Mouse (Mus musculus) telencephalon, adult 2 months (tissue): ENCODE measurements around the gene Ypel2.

Source experiments
- DNase-seq: peaks from one replicate; pipeline ENCODE4 v3.0.0-alpha.2; 2011; ENCODE audit warnings: low read depth, low spot score

Ypel2 gene

DNA sequence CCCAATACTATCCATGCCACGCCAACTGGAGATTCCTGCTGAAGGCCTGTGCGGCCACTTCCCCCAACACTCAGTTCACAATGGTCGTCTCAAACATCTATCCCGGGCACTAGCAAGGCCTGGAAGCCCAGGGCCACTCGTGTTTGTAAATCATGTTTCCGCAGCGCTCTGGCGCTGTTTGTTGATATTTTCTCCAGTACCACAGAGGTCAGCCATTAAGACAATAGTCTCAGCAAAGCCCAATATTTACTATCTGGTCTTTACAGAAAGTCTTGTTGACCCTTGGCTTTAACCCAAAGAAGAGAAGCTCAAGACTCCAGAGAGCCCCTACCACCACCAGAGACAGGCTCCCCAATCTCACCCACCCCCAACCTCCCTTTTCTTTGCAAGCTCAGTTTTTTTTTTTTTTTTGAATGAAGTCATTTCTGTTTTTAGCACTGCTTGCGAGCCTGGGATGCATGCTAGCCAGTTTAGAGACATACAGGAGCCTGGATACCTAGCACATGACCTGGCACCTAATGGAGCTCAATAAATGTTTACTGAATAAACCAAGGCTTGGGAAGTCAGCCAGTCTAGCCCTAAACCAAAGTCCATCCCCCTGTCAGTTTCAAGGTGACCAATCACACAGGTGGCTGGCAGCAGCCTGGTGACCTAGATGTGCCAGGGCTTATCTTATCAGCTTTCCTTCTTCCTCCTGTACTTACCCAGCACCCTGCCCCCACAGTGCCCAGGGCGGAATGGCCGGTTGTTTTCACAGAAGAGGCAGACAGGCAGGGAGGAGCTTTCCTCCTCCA, 31.8 kb downstream of the Ypel2 start:
- no peak for DNase-seq

DNA sequence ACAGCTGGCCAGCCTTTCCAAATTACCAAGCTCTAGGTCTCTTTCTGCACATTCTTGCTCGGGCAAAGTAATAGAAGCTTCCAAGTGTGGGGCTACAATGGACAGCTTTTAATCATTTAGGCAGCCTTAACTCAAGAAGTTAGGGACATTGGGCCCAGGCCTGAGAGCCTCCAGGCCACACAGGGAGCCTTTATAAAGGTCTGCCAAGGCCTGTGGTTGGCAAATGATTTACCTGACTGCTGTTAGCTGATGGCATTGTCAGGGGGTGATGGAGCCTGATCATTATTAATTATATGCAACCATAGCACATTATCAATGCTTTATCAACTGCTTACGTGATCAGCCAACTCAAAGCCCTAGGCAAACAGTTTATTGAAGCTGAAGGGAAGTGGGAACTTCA, 33.2 kb downstream of the Ypel2 start:
- no peak for DNase-seq

- DNase-seq: no peak
Observed at GRCm38 (mm10) chr11:86958721-86959675, 34.5 kb downstream of the Ypel2 start.

DNA sequence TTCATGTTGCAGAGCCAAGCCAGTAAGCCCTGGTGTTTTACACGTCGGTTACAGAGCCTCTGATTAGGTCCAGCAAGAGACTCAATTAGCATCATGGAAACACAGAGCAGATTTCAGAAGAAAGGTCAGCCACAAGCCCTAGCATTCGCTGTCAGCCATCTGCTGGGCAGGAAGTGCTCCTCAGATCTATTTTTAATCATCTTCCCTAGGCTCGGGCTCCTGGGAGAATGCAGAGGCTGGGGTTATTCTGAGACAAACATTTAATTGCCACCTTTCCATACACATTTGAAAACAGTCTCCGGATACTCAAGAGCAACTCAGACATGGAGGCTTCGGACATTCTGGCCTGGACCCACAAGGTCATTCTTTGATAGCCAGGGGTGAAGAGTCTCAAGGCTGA, 35.3 kb downstream of the Ypel2 start:
- DNase-seq: no peak

- DNase-seq: no peak
Observed at GRCm38 (mm10) chr11:86956363-86956762, 37.1 kb downstream of the Ypel2 start.

GRCm38 (mm10) chr11:86954616-86955270, 38.8 kb downstream of the Ypel2 start:
- DNase-seq: no peak

- DNase-seq: no peak
Observed at GRCm38 (mm10) chr11:86953096-86953495, 40.4 kb downstream of the Ypel2 start.

GRCm38 (mm10) chr11:86952659-86953058, 40.8 kb downstream of the Ypel2 start:
- DNase-seq: no peak

GRCm38 (mm10) chr11:86951672-86952071, 41.8 kb downstream of the Ypel2 start:
- DNase-seq: no peak

DNA sequence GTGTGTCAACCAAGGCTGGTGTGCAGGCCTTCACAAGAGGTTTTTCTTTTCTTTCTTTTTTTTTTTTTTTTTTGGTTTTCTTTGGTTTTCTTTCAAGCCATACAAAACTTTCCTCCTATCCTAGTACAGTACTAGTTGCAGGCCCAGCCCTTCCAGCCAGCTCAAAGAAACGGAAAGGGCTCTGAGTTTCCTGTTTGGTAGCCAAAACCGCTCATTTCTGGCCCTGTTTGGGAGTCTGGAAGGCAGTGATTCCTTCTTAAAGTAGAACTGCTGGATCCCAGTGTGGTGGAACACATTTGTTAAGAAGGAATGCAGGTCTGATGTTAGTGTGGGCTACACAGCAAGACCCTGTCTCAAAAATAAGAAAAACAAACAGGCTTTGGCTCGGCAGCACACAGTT, 43.0 kb downstream of the Ypel2 start:
- no peak for DNase-seq

GRCm38 (mm10) chr11:86949951-86950441, 43.5 kb downstream of the Ypel2 start:
- DNase-seq: no peak

GRCm38 (mm10) chr11:86946644-86947195, 46.8 kb downstream of the Ypel2 start:
- no peak for DNase-seq

GRCm38 (mm10) chr11:86945933-86946332, 47.6 kb downstream of the Ypel2 start:
- no peak for DNase-seq

DNA sequence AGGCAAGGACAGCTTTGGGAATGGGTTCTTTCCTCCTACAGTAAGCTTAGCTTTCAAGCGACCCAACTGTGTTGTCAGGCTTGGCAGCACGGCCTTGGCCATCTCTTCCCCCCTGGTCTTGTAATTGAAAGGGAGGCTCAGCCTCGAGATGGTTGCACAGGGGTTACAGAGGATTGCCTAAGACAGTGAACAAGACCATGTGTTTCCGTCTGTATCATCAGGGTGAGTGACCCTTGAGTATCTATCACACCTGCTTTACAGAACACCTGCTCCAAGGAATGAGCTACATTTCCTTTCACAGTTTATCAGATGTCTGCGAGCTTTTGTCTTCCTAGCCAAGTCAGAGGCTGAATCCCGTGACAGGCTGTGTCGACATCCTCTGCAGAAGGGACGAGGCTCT, 48.4 kb downstream of the Ypel2 start:
- DNase-seq: no peak

DNA sequence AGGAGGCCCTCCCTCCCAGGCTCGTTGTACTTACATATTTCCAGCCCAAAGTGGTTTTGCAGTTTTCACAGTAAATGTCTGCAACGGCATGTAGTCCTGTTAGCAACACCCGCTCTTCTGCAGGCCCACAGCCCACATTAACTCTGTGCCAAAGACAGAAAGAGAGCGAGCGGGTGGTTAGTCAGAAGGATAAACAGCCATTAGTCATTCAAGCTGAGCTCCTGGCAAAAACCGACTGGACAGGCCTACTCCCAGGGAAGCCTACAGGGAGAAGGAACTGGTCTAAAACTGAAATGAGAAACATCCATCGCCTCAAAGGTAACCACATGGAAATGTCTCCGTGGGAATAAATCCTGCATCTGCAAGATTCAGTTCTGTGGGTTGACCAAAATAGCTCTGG, 49.0 kb downstream of the Ypel2 start:
- DNase-seq: peak; percentile 92

- DNase-seq: no peak
Observed at GRCm38 (mm10) chr11:86941904-86942303, 51.6 kb downstream of the Ypel2 start.

DNA sequence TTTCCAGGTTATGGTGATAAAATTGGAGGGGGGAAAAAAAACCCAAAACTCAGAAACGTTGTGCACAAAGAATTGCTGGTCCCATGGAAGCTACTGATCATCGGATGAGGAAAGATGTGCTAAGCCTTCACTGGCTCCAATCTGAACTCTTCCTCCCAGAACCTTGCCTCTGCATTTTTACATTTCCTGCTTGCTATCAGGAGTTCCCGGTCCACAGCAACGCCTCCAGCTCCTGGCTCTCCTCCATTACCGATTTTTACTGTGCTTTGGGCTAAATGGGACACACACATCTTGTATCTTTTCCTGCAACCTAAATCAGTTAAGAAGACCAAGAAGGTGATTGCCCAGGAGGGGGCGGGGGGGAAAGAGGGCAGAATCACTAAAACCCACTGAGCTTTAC, 54.0 kb downstream of the Ypel2 start:
- no peak for DNase-seq

DNA sequence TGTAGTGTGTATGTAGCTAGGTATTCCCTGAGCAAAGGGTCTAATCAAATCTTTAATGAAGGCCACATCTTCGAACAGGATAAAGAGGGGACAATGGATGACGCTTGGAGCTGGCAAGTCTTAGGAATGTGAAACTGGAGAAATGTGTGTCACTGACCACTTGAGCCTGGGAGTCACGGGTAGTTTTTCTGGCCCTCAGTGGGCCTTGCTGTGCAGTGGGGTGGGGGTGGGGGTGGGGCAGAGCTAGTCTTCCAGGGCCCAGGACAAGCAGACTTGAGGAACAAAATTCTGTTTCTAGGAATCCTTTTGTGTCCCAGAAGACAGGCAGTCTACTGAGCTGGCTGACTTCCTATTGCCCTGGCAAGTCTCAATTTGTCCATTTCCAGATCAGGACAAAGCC, 55.0 kb downstream of the Ypel2 start:
- DNase-seq: no peak

- no peak for DNase-seq
Observed at GRCm38 (mm10) chr11:86938108-86938507, 55.4 kb downstream of the Ypel2 start.

GRCm38 (mm10) chr11:86936938-86937337, 56.6 kb downstream of the Ypel2 start:
- DNase-seq: no peak

DNA sequence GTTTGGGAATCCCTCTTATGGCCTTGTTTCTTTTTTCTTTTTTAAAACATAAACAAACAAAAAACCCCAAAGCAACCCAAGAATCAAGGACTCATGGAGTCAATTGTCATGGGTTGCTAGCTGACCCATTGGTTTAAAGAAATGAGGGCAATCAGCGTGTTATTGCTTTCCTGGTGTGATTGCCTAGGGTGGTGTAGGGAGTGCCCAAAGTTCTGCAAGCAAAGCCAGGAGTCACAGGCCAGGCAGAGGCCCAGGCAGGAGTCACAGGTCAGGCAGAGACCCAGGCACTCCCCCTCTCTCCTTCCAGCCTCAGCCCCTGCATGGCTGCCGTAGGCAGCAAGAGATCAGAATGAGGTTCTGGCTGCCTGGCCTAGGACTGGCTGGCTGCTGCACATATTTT, 58.6 kb downstream of the Ypel2 start:
- no peak for DNase-seq

DNA sequence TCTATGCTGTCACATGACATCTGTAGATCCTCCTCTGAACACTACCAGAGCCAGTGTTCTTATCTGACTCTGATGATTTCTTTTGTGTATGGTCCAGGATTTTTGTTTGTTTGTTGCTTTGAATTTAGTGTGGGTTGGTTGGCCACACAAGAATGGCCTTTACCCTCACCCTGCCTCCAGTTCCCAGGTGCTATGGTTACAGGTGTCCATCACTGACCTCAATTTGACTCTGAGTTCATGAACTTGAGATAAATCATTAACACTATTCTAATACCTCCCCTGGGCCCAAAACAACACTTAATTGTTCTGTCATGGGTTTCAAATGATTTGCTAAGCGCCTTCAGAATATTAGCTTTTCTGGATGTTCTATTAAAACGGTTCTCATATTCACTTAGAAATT, 61.3 kb downstream of the Ypel2 start:
- no peak for DNase-seq
